Mouse (Mus musculus) MEL (cell line): ENCODE data around the gene Dhrs9. TPM values are rescaled to one million over a fixed set of nuclear protein-coding genes. Genes with fewer than 3 reads are reported as not detected.

Experiments used
- DNase-seq: peaks from one replicate; pipeline ENCODE4 v3.0.0; 2011; ENCODE audit warnings: low read depth, low spot score
- H3K27ac ChIP-seq: 2 replicates; pipeline ENCODE4 v1.5.1; 2012; ENCODE audit warnings: low read depth, mild to moderate bottlenecking, control low read depth, low read length, moderate library complexity; ENCODE audit not compliant: control insufficient read depth
- H3K27me3 ChIP-seq, 2 experiments: fragments of 150-350 bp in 1 of 2; sonication (generic) in 1 of 2; 2 replicates each; pipeline ENCODE4 v1.6.1; 2012; ENCODE audit warnings: low read length in 2 of 2, mild to moderate bottlenecking in 2 of 2, improper control_type of control experiment in 1 of 2, moderate library complexity in 1 of 2; ENCODE audit not compliant: insufficient read depth in 2 of 2, control insufficient read depth in 1 of 2
- H3K36me3 ChIP-seq, 2 experiments: 2 replicates each; pipeline ENCODE4 v1.6.1; 2012 to 2014; ENCODE audit warnings: low read length in 2 of 2, improper control_type of control experiment in 1 of 2, inconsistent platforms in 1 of 2, mild to moderate bottlenecking in 1 of 2; ENCODE audit not compliant: insufficient read depth in 2 of 2, control insufficient read depth in 1 of 2
- H3K4me1 ChIP-seq, 2 experiments: fragments of 150-350 bp in 1 of 2; sonication (generic) in 1 of 2; 2 replicates each; pipeline ENCODE4 v1.6.1; 2012; ENCODE audit warnings: low read length in 2 of 2, improper control_type of control experiment in 1 of 2, mild to moderate bottlenecking in 1 of 2; ENCODE audit not compliant: insufficient read depth in 2 of 2, control insufficient read depth in 1 of 2
- H3K4me3 ChIP-seq, 2 experiments: fragments of 150-350 bp in 1 of 2; sonication (generic) in 1 of 2; 2 replicates each; pipeline ENCODE4 v1.5.1; 2012; ENCODE audit warnings: low read depth in 2 of 2, low read length in 2 of 2, mild to moderate bottlenecking in 2 of 2, moderate library complexity in 2 of 2, control low read depth in 1 of 2, improper control_type of control experiment in 1 of 2; ENCODE audit not compliant: control insufficient read depth in 1 of 2, insufficient read depth in 1 of 2
- H3K79me2 ChIP-seq: 2 replicates; pipeline ENCODE4 v1.6.1; 2012; ENCODE audit warnings: mild to moderate bottlenecking, low read length, moderate library complexity; ENCODE audit not compliant: control insufficient read depth, poor library complexity, insufficient read depth
- H3K9ac ChIP-seq: 2 replicates; pipeline ENCODE4 v1.6.1; 2012; ENCODE audit warnings: low read depth, mild to moderate bottlenecking, control low read depth, low read length, moderate library complexity; ENCODE audit not compliant: control insufficient read depth, poor library complexity, severe bottlenecking
- H3K9me3 ChIP-seq: fragments of 150-350 bp; sonication (generic); replicated peaks from 2 replicates; pipeline ENCODE4 v1.6.1; 2012; ENCODE audit warnings: mild to moderate bottlenecking, low read length, improper control_type of control experiment, moderate library complexity; ENCODE audit not compliant: insufficient read depth
- ETS1 ChIP-seq: IDR thresholded peaks from 2 replicates; pipeline ENCODE4 v1.6.1; 2012; ENCODE audit warnings: low read depth, mild to moderate bottlenecking, inconsistent platforms, low read length, improper control_type of control experiment, moderate library complexity
- HCFC1 ChIP-seq: IDR thresholded peaks from 2 replicates; pipeline ENCODE4 v1.6.1; 2012; ENCODE audit warnings: low read depth, mild to moderate bottlenecking, inconsistent platforms, low read length, improper control_type of control experiment, moderate library complexity
- MAX ChIP-seq: IDR thresholded peaks from 2 replicates; pipeline ENCODE4 v1.6.1; 2011; ENCODE audit warnings: low read length, improper control_type of control experiment
- MAZ ChIP-seq: IDR thresholded peaks from 2 replicates; pipeline ENCODE4 v1.6.1; 2012; ENCODE audit warnings: low read depth, mild to moderate bottlenecking, inconsistent platforms, low read length, improper control_type of control experiment
- NELFE ChIP-seq: IDR thresholded peaks from 2 replicates; pipeline ENCODE4 v1.6.1; 2011; ENCODE audit warnings: low read depth, low read length, improper control_type of control experiment
- SIN3A ChIP-seq: IDR thresholded peaks from 2 replicates; pipeline ENCODE4 v1.6.1; 2012; ENCODE audit warnings: low read length, improper control_type of control experiment, inconsistent platforms
- SMC3 ChIP-seq: IDR thresholded peaks from 2 replicates; pipeline ENCODE4 v1.6.1; 2011; ENCODE audit warnings: low read depth, low read length, improper control_type of control experiment
- UBTF ChIP-seq: IDR thresholded peaks from 2 replicates; pipeline ENCODE4 v1.6.1; 2012; ENCODE audit warnings: low read depth, mild to moderate bottlenecking, inconsistent platforms, low read length, improper control_type of control experiment, moderate library complexity, borderline replicate concordance; ENCODE audit not compliant: insufficient read depth
- polyA plus RNA-seq, 2 experiments: library from polyadenylated mRNA; stranded (reverse) in 1 of 2; unstranded in 1 of 2; fragments of >175 nt in 1 of 2; fragments of >200 nt in 1 of 2; gene quantifications; 2 replicates each; pipeline versions ENCODE4 v1.2.1 to v1.2.4; 2012; ENCODE audit warnings: low replicate concordance in 2 of 2, low read depth in 1 of 2; ENCODE audit not compliant: insufficient read length in 2 of 2, insufficient read depth in 1 of 2, missing spikeins in 1 of 2
- total RNA-seq: library from RNA; depleted of rRNA; stranded (reverse); fragments of 300-350 nt; gene quantifications from 2 replicates; pipeline ENCODE4 v1.2.3, GENCODE M21; 2012; rRNA removed

The Dhrs9 gene
- total and polyA plus RNA-seq, 3 experiments = not detected

GRCm38 (mm10) chr2:69451128-69451527, 70.9 kb downstream of the Dhrs9 start:
- no peak for DNase-seq
- H3K9me3 ChIP-seq = no peaks in the 10 kb centered on the region
- H3K4me1 ChIP-seq = no peaks in the 10 kb centered on the region
- no peak overlapping the region for H3K9ac ChIP-seq
- H3K4me3 ChIP-seq = no peak overlapping the region
- no peak overlapping the region for H3K27ac ChIP-seq
- TF ChIP-seq SMC3 = no peak
- TF ChIP-seq NELFE = no peak
- TF ChIP-seq UBTF = no peak
- TF ChIP-seq MAX = no peak
- no peak for TF ChIP-seq ETS1
- no peak for TF ChIP-seq MAZ
- no peak for TF ChIP-seq HCFC1
- no peak for TF ChIP-seq SIN3A
- no peaks in the 10 kb centered on the region for H3K36me3 ChIP-seq
- H3K79me2 ChIP-seq = no peaks in the 10 kb centered on the region
- H3K27me3 ChIP-seq = no peaks in the 10 kb centered on the region

Other genes starting within 250 kb of the Dhrs9 start
- gene Nostrin, start 244.6 kb upstream of the Dhrs9 start, total RNA-seq = not detected in 2 replicates
- gene Nostrin, start 244.6 kb upstream of the Dhrs9 start, polyA plus RNA-seq = under 1 TPM in 1 of 2 experiments, not detected in 1; 0.47 TPM
- gene Spc25, start 174.3 kb upstream of the Dhrs9 start, total RNA-seq = 25.8 and 27.1 TPM in 2 replicates
- 10 to 100 TPM in 1 of 2 experiments, not detected in 1; 31.3 TPM for gene Spc25, start 174.3 kb upstream of the Dhrs9 start, polyA plus RNA-seq
- not detected in 2 replicates for gene G6pc2, start 169.4 kb upstream of the Dhrs9 start, total RNA-seq
- gene G6pc2, start 169.4 kb upstream of the Dhrs9 start, polyA plus RNA-seq = not detected
- not detected in 2 replicates for gene Abcb11, start 37.8 kb upstream of the Dhrs9 start, total RNA-seq
- gene Abcb11, start 37.8 kb upstream of the Dhrs9 start, polyA plus RNA-seq = not detected
- gene Lrp2, start 205.6 kb downstream of the Dhrs9 start, total RNA-seq = not detected in 2 replicates
- under 1 TPM in 1 of 2 experiments, not detected in 1; 0.01 TPM for gene Lrp2, start 205.6 kb downstream of the Dhrs9 start, polyA plus RNA-seq